Mouse (Mus musculus) heart, postnatal 0 days (tissue): ENCODE results near the gene Eps15l1. TPM values are rescaled to one million over a fixed set of nuclear protein-coding genes. Genes with fewer than 3 reads are reported as not detected.

ENCODE experiments used
- ATAC-seq: fragments of 200-750 bp; cut with Nextera tagmentation; 2 replicates; pipeline ENCODE4 v1.8.0; 2017; ENCODE audit warnings: low read depth, moderate number of reproducible peaks, moderate library complexity; ENCODE audit not compliant: insufficient read depth
- DNase-seq: peaks from one replicate; pipeline ENCODE4 v3.0.0-alpha.2; 2016; ENCODE audit warnings: low spot score
- H3K27ac ChIP-seq: fragments of 300-500 bp; sonication (generic); 2 replicates; pipeline ENCODE4 v1.5.1; 2014; ENCODE audit warnings: low read depth, mild to moderate bottlenecking
- H3K27me3 ChIP-seq: fragments of 300-500 bp; sonication (generic); 2 replicates; pipeline ENCODE4 v1.6.1; 2014; ENCODE audit warnings: low read length, mixed read lengths; ENCODE audit not compliant: control insufficient read depth, insufficient read depth
- H3K36me3 ChIP-seq: fragments of 300-500 bp; sonication (generic); replicated peaks from 2 replicates; pipeline ENCODE4 v1.6.1; 2014; ENCODE audit warnings: low read length, mixed read lengths; ENCODE audit not compliant: control insufficient read depth, insufficient read depth
- H3K4me1 ChIP-seq: fragments of 300-500 bp; sonication (generic); 2 replicates; pipeline ENCODE4 v1.6.1; 2014; ENCODE audit warnings: antibody characterized with exemption; ENCODE audit not compliant: control insufficient read depth, insufficient read depth
- H3K4me2 ChIP-seq: fragments of 300-500 bp; sonication (generic); 2 replicates; pipeline ENCODE4 v1.6.1; 2014; ENCODE audit warnings: low read depth, mild to moderate bottlenecking, low read length, moderate library complexity
- H3K4me3 ChIP-seq: fragments of 300-500 bp; sonication (generic); 2 replicates; pipeline ENCODE4 v1.5.1; 2014; ENCODE audit warnings: low read depth, low read length
- H3K9ac ChIP-seq: fragments of 300-500 bp; sonication (generic); replicated peaks from 2 replicates; pipeline ENCODE4 v1.6.1; 2014; ENCODE audit warnings: low read depth, low read length, mixed read lengths
- H3K9me3 ChIP-seq: fragments of 300-500 bp; sonication (generic); replicated peaks from 2 replicates; pipeline ENCODE4 v1.6.1; 2016; ENCODE audit warnings: low read length; ENCODE audit not compliant: control insufficient read depth
- CTCF ChIP-seq: IDR thresholded peaks from 2 replicates; pipeline ENCODE4 v1.5.1; 2016; ENCODE audit warnings: antibody characterized with exemption, control low read depth, low read depth
- EP300 ChIP-seq: IDR thresholded peaks from 2 replicates; pipeline ENCODE4 v1.6.1; 2016; ENCODE audit warnings: antibody characterized with exemption, low read depth
- WGBS: fragments of 180-500 bp; shearing (Covaris S2); extraction: QIAGEN DNeasy Blood & Tissue Kit; methylation state at CpG from one replicate; pipeline ENCODE4 v1.1.7; 2014; 5-methylcytosine and 5-hydroxymethylcytosine counted together
- polyA plus RNA-seq: library from polyadenylated mRNA; unstranded; fragments of >200 nt; fragmentation: Nextera tagmentation; extraction: Ambion mirVana; gene quantifications from 2 replicates; pipeline ENCODE4 v1.2.1, GENCODE M21; 2015
- total RNA-seq: library from RNA; depleted of rRNA; stranded (reverse); fragments of >200 nt; gene quantifications from 2 replicates; pipeline ENCODE4 v1.2.3, GENCODE M21; 2014; ENCODE audit warnings: low replicate concordance

The Eps15l1 gene
- total and polyA plus RNA-seq, 2 experiments from 2014 or later, result 24.9 to 52.7 TPM

DNA sequence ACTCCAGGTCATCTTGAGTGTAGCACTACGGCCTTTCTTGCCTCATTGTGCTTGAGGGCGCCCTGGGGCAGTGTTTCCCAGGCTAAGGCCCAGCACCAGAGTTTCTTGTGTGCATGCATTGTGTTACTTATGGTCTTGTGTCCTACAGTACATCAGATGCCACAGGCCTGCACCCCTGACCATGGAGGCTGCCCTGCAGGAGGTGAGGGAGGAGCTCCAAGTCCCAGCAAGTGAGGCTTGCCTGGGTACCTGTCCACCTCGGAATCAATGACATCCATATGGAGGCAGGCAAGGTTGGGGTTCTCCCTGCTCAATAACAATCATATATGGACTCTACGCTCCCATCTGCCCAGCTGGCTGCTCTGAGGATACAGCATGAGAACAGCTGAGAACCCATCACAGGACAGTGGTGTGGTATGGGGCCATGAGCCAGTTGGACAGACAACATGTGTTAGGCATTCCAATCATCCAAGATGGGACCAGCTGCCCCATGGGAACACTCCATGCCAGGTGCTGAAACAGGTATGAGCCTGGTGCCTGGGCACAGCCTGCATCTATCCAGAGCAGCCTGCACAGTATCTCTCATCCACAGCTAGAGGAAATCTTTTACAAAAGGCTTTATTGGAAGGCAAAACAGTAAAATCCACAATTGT, 38.7 kb upstream of the Eps15l1 start:
- Histone ChIP-seq H3K9me3 (no peaks in the 10 kb centered on the region), H3K4me1 (no peaks in the 10 kb centered on the region), H3K4me3 (no peak overlapping the region), H3K9ac (no peak overlapping the region), H3K27me3 (no peaks in the 10 kb centered on the region), H3K4me2 (no peak overlapping the region), H3K36me3 (peaks cover 67% of the 10 kb centered on the region), H3K27ac (no peak overlapping the region)
- TF ChIP-seq CTCF, result no peak
- no peak for TF ChIP-seq EP300
- ATAC-seq (no peak), DNase-seq (no peak)
- WGBS, result 85% methylated on average over 4 of the region's 4 CpGs

DNA sequence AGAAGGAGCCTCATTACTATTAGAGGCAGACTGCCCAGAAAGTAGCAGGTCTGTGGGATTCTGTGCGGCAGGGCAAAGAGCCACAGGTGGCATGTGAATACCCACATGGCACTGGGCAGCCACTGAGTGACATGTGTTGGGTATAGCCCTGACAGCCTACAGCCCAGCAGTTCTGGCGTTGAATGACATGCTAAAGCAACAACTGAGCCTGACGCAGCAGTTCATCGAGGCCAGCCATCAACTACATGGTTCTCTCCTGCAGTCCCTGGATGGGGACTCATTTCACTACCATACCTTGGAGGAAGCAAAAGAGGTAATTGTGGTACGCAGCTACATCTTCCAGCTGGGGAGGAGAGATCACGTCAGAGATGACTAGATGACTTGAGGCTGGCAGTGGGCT, 37.2 kb upstream of the Eps15l1 start:
- no peak overlapping the region for H3K4me3 ChIP-seq
- H3K9ac ChIP-seq, result no peak overlapping the region
- DNase-seq (no peak), ATAC-seq (no peak)
- H3K9me3 ChIP-seq, result no peaks in the 10 kb centered on the region
- H3K4me1 ChIP-seq, result no peaks in the 10 kb centered on the region
- WGBS, result 79% methylated on average over 6 of the region's 6 CpGs
- H3K27me3 ChIP-seq, result no peaks in the 10 kb centered on the region
- TF ChIP-seq CTCF (no peak), EP300 (no peak)
- peaks cover 59% of the 10 kb centered on the region for H3K36me3 ChIP-seq
- H3K27ac ChIP-seq, result no peak overlapping the region
- H3K4me2 ChIP-seq, result no peak overlapping the region

DNA sequence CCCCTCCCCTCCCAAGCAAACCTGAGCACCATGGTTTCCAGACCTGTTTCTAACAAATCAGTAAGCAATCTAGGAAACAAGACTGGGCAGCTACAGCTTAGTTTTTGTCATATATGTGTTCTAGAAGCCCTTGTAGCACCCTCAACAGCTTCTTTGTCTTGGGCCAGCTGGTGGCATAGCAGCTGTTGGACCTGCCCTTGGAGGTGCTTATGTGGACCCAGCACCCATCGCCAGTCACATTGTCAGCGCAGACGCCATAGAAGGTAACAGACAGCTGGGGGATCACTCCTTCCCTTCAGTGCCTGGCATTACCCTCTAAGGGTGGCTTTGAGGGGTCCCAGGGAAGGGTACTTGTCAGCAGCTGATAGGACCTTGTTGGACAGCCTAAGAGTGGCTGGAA, 36.5 kb upstream of the Eps15l1 start:
- ATAC-seq (no peak), DNase-seq (no peak)
- Histone ChIP-seq H3K4me1 (no peaks in the 10 kb centered on the region), H3K27me3 (no peaks in the 10 kb centered on the region), H3K27ac (no peak overlapping the region), H3K9ac (no peak overlapping the region), H3K9me3 (no peaks in the 10 kb centered on the region), H3K4me2 (no peak overlapping the region), H3K4me3 (no peak overlapping the region), H3K36me3 (peaks cover 58% of the 10 kb centered on the region)
- WGBS, result 84% methylated on average over 3 of the region's 3 CpGs
- TF ChIP-seq CTCF (no peak), EP300 (no peak)

DNA sequence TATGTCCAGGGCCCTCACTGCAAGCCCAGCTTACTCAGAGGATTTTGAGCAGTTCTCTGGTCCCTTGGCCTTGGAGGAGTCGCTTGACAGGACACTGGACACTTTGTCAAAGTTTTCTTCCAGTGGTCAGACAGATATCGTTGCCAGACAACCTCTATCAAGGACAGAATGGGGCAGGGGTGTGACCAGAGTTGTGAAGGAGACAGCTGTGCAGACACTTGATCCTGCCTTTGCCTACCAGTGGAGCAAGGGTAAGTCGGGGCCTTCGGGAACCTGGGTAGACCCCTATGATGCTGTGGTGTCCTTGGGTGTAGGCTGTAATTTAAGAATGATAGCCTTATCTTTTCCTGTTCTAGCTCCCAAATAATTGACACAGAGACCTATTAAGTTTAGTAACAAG, 34.1 kb upstream of the Eps15l1 start:
- 53% methylated on average over 4 of the region's 4 CpGs for WGBS
- TF ChIP-seq EP300 (no peak), CTCF (no peak)
- H3K36me3 ChIP-seq, result peaks cover 50% of the 10 kb centered on the region

DNA sequence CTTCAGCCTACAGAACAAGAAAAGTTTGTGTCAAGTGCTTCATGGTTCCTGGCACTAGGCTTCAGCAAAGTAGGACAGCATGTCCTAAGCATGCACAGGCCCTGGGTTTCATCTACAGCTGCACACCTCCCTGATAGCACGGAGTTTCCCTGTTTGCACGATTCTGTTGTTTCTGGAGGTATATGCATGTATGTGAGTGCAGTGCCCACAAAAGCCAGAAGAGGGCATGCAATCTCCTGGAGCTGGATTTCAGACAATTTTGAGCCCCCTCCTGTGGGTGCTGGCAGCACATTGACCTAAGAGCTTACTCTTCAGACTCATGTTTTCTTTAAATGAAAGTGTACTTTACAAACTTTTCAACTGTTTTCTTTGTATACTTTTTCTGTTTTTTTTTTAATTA, 32.6 kb upstream of the Eps15l1 start:
- no peak overlapping the region for H3K4me2 ChIP-seq
- H3K4me3 ChIP-seq, result no peak overlapping the region
- ATAC-seq (no peak), DNase-seq (no peak)
- H3K4me1 ChIP-seq, result no peaks in the 10 kb centered on the region
- TF ChIP-seq CTCF (no peak), EP300 (no peak)
- WGBS, result 98% methylated on average over 2 of the region's 2 CpGs
- H3K9me3 ChIP-seq, result no peaks in the 10 kb centered on the region
- no peak overlapping the region for H3K9ac ChIP-seq
- peaks cover 51% of the 10 kb centered on the region for H3K36me3 ChIP-seq
- H3K27ac ChIP-seq, result no peak overlapping the region
- H3K27me3 ChIP-seq, result no peaks in the 10 kb centered on the region

More for the DNA sequence above, 34.1 kb upstream of the Eps15l1 start:
- Histone ChIP-seq H3K4me1 (no peaks in the 10 kb centered on the region), H3K9ac (no peak overlapping the region), H3K9me3 (no peaks in the 10 kb centered on the region), H3K27ac (no peak overlapping the region), H3K27me3 (no peaks in the 10 kb centered on the region), H3K4me2 (no peak overlapping the region), H3K4me3 (no peak overlapping the region)
- no peak for ATAC-seq
- no peak for DNase-seq

DNA sequence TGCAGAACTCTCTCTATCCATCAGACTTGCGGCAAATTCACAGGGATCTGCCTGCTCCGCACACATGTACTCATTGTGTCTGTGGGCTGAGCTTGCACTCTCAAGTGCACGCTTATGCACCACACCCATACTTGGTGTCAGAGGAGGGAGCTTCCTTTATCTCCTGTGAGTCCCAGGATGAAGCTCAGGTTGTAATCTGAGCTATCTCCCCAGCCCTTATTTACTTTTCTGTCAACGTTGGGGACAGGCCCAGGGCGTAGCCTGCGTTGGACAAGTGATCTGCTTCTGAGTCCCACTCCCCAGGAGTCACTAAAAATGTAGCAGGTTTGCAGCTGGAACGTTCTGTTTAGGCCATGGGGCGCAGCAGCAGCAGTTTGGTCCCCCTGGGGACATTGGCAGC, 30.3 kb upstream of the Eps15l1 start:
- no peaks in the 10 kb centered on the region for H3K27me3 ChIP-seq
- no peak for TF ChIP-seq CTCF
- TF ChIP-seq EP300, result no peak
- 65% methylated on average over 8 of the region's 8 CpGs for WGBS

More for the DNA sequence above, 30.3 kb upstream of the Eps15l1 start:
- ATAC-seq, result no peak
- no peaks in the 10 kb centered on the region for H3K9me3 ChIP-seq
- H3K36me3 ChIP-seq, result peaks cover 44% of the 10 kb centered on the region
- no peak overlapping the region for H3K27ac ChIP-seq
- H3K4me3 ChIP-seq, result no peak overlapping the region
- H3K4me1 ChIP-seq, result no peaks in the 10 kb centered on the region
- H3K4me2 ChIP-seq, result no peak overlapping the region
- DNase-seq, result no peak
- no peak overlapping the region for H3K9ac ChIP-seq
